Mouse (Mus musculus) G1E (cell line): Measurements from ENCODE around the gene Qpct.

Experiments
- CTCF ChIP-seq: IDR thresholded peaks from 2 replicates; pipeline ENCODE4 v1.5.1; 2012; ENCODE audit warnings: low read depth, low read length, inconsistent platforms, mixed read lengths
- GATA1 ChIP-seq: IDR thresholded peaks from 2 replicates; pipeline ENCODE4 v1.6.1; 2012; ENCODE audit warnings: borderline replicate concordance, low read length, inconsistent platforms, mixed read lengths
- TAL1 ChIP-seq: conservative IDR thresholded peaks from 2 replicates; pipeline ENCODE4 v1.6.1; 2012; ENCODE audit warnings: low read depth, low read length, inconsistent platforms, mixed read lengths

GRCm38 (mm10) chr17:79060221-79060620, 8.5 kb downstream of the Qpct start:
- TF ChIP-seq GATA1, result no peak
- TF ChIP-seq TAL1, result no peak
- no peak for TF ChIP-seq CTCF
